Mouse (Mus musculus): ENCODE measurements around the gene Wdtc1.
A peak's percentile ranks its signal among the peaks of the same experiment; 100 is the strongest.

The Wdtc1 gene

GRCm38 (mm10) chr4:133319667-133320066 lies 33.6 kb downstream of the Wdtc1 start:
- DNase-seq, result no peak

- DNase-seq, result no peak
Measured at GRCm38 (mm10) chr4:133315991-133316390, 37.3 kb downstream of the Wdtc1 start.

GRCm38 (mm10) chr4:133314896-133315295 lies 38.4 kb downstream of the Wdtc1 start:
- DNase-seq, result no peak

- peak; percentile 61 to 62 for DNase-seq
Measured at GRCm38 (mm10) chr4:133309948-133310347, 43.3 kb downstream of the Wdtc1 start.

GRCm38 (mm10) chr4:133307331-133307730 lies 46.0 kb downstream of the Wdtc1 start:
- no peak for DNase-seq

GRCm38 (mm10) chr4:133305825-133306224 lies 47.5 kb downstream of the Wdtc1 start:
- no peak for DNase-seq

GRCm38 (mm10) chr4:133304770-133305169 lies 48.5 kb downstream of the Wdtc1 start:
- DNase-seq, result no peak

GRCm38 (mm10) chr4:133302668-133303067 lies 50.6 kb downstream of the Wdtc1 start:
- DNase-seq, result no peak

- DNase-seq, result peak in 1 of 2 experiments; percentile 38
Measured at GRCm38 (mm10) chr4:133301802-133302201, 51.5 kb downstream of the Wdtc1 start.

- DNase-seq, result no peak
Measured at GRCm38 (mm10) chr4:133300421-133300820, 52.9 kb downstream of the Wdtc1 start.

GRCm38 (mm10) chr4:133299701-133300100 lies 53.6 kb downstream of the Wdtc1 start:
- DNase-seq, result no peak

- DNase-seq, result peak; percentile 64 to 81
Measured at GRCm38 (mm10) chr4:133298516-133299365, 54.5 kb downstream of the Wdtc1 start.

GRCm38 (mm10) chr4:133297801-133298238 lies 55.5 kb downstream of the Wdtc1 start:
- DNase-seq, result peak; percentile 76 to 79

GRCm38 (mm10) chr4:133297360-133297759 lies 55.9 kb downstream of the Wdtc1 start:
- no peak for DNase-seq

- DNase-seq, result no peak
Measured at GRCm38 (mm10) chr4:133294084-133294483, 59.2 kb downstream of the Wdtc1 start.

- DNase-seq, result peak in 1 of 2 experiments; percentile 48
Measured at GRCm38 (mm10) chr4:133292901-133293843, 60.1 kb downstream of the Wdtc1 start.

GRCm38 (mm10) chr4:133292405-133292804 lies 60.9 kb downstream of the Wdtc1 start:
- no peak for DNase-seq

- DNase-seq, result no peak
Measured at GRCm38 (mm10) chr4:133291255-133291654, 62.0 kb downstream of the Wdtc1 start.

GRCm38 (mm10) chr4:133286476-133287077 lies 66.7 kb downstream of the Wdtc1 start:
- no peak for DNase-seq

- DNase-seq, result no peak
Measured at GRCm38 (mm10) chr4:133285950-133286349, 67.3 kb downstream of the Wdtc1 start.

- DNase-seq, result no peak
Measured at GRCm38 (mm10) chr4:133285299-133285698, 68.0 kb downstream of the Wdtc1 start.

GRCm38 (mm10) chr4:133282656-133283055 lies 70.6 kb downstream of the Wdtc1 start:
- DNase-seq, result no peak

- DNase-seq, result no peak
Measured at GRCm38 (mm10) chr4:133281951-133282481, 71.3 kb downstream of the Wdtc1 start.

Measured in thymus, adult 18-20 months (tissue).